Mouse (Mus musculus) limb, embryonic 14.5 days (tissue): Measurements from ENCODE around the gene Rbfox1. TPM values are rescaled to one million over a fixed set of nuclear protein-coding genes. Genes with fewer than 3 reads are reported as not detected.
A peak's percentile ranks its signal among the peaks of the same experiment; 100 is the strongest.

Experiments used
- ATAC-seq: fragments of 200-750 bp; cut with Nextera tagmentation; 2 replicates; pipeline ENCODE4 v1.8.0; 2017; ENCODE audit warnings: low read depth, moderate number of reproducible peaks, moderate TSS enrichment; ENCODE audit not compliant: low FRiP score
- DNase-seq: peaks from one replicate; pipeline ENCODE4 v3.0.0-alpha.2; 2015; ENCODE audit warnings: low spot score
- H3K27ac ChIP-seq: fragments of 300-500 bp; sonication (generic); replicated peaks from 2 replicates; pipeline ENCODE4 v1.5.1; 2014; ENCODE audit warnings: low read depth, mild to moderate bottlenecking, low read length, moderate library complexity, mixed read lengths
- H3K27me3 ChIP-seq: fragments of 300-500 bp; sonication (generic); 2 replicates; pipeline ENCODE4 v1.6.1; 2014; ENCODE audit warnings: low read length, mixed read lengths; ENCODE audit not compliant: control insufficient read depth, insufficient read depth
- H3K36me3 ChIP-seq: fragments of 300-500 bp; sonication (generic); 2 replicates; pipeline ENCODE4 v1.6.1; 2014; ENCODE audit warnings: mild to moderate bottlenecking, low read length, moderate library complexity, mixed read lengths; ENCODE audit not compliant: control insufficient read depth, insufficient read depth
- H3K4me1 ChIP-seq: fragments of 300-500 bp; sonication (generic); 2 replicates; pipeline ENCODE4 v1.6.1; 2014; ENCODE audit warnings: antibody characterized with exemption, low read length, mixed read lengths; ENCODE audit not compliant: control insufficient read depth, insufficient read depth
- H3K4me2 ChIP-seq: fragments of 300-500 bp; sonication (generic); replicated peaks from 2 replicates; pipeline ENCODE4 v1.6.1; 2014; ENCODE audit warnings: low read depth, mild to moderate bottlenecking, low read length, moderate library complexity; ENCODE audit not compliant: severe bottlenecking
- H3K4me3 ChIP-seq: fragments of 300-500 bp; sonication (generic); replicated peaks from 2 replicates; pipeline ENCODE4 v1.5.1; 2014; ENCODE audit warnings: low read length
- H3K9ac ChIP-seq: fragments of 300-500 bp; sonication (generic); 2 replicates; pipeline ENCODE4 v1.6.1; 2014; ENCODE audit warnings: mild to moderate bottlenecking, low read depth, low read length, moderate library complexity; ENCODE audit not compliant: severe bottlenecking
- H3K9me3 ChIP-seq: fragments of 300-500 bp; sonication (generic); 2 replicates; pipeline ENCODE4 v1.6.1; 2016; ENCODE audit warnings: low read length; ENCODE audit not compliant: control insufficient read depth
- POLR2A ChIP-seq: fragments of 200-500 bp; IDR thresholded peaks from 2 replicates; pipeline ENCODE4 v1.8.0; 2012; ENCODE audit warnings: inconsistent platforms, mild to moderate bottlenecking, moderate library complexity, borderline replicate concordance; ENCODE audit not compliant: insufficient read depth, insufficient read length; ENCODE audit errors: extremely low read depth
- WGBS: fragments of 180-500 bp; shearing (Covaris S2); extraction: QIAGEN DNeasy Blood & Tissue Kit; methylation state at CpG from one replicate; pipeline ENCODE4 v1.1.7; 2014; 5-methylcytosine and 5-hydroxymethylcytosine counted together
- polyA plus RNA-seq, 2 experiments: library from polyadenylated mRNA; depleted of rRNA in 1 of 2; stranded (reverse) in 1 of 2; unstranded in 1 of 2; fragments of >200 nt; fragmentation: Nextera tagmentation in 1 of 2; extraction: Ambion mirVana in 1 of 2; gene quantifications; 2 replicates each; pipeline versions ENCODE4 v1.2.1 to v1.2.3; 2012 to 2014

Rbfox1 gene
- polyA plus RNA-seq (2012; rRNA removed): 6.0 and 7.7 TPM in 2 replicates
- 3.8 and 4.1 TPM in 2 replicates for polyA plus RNA-seq (2014; fragmentation: Nextera tagmentation; extraction: Ambion mirVana)

GRCm38 (mm10) chr16:5884746-5885689 is at the start of gene Rbfox1:
Rbfox1 (plus strand) TSS chr16:5885355.
- no peak within 1 kb of the TSS for H3K27ac ChIP-seq
- no peak for TF ChIP-seq POLR2A
- no peak within 1 kb of the TSS for H3K9ac ChIP-seq
- H3K4me3 ChIP-seq: peak within 1 kb of the TSS; percentile 18
- H3K27me3 ChIP-seq: peaks cover 26% of the 10 kb centered on the region
- WGBS: 2% methylated on average over 57 of the region's 69 CpGs
- DNase-seq: no peak
- H3K4me2 ChIP-seq: peak within 1 kb of the TSS; percentile 26
- H3K4me1 ChIP-seq: no peaks in the 10 kb centered on the region
- no peak for ATAC-seq
- no peaks in the 10 kb centered on the region for H3K9me3 ChIP-seq
- H3K36me3 ChIP-seq: no peaks in the 10 kb centered on the region

GRCm38 (mm10) chr16:5836744-5837143 is 48.4 kb upstream of the Rbfox1 start:
- WGBS: 77% methylated on average over 2 of the region's 2 CpGs

GRCm38 (mm10) chr16:5841167-5841566 is 44.0 kb upstream of the Rbfox1 start:
- TF ChIP-seq POLR2A: no peak
- no peak overlapping the region for H3K27ac ChIP-seq
- H3K36me3 ChIP-seq: no peaks in the 10 kb centered on the region
- DNase-seq (no peak), ATAC-seq (no peak)
- no peaks in the 10 kb centered on the region for H3K9me3 ChIP-seq
- no peak overlapping the region for H3K4me2 ChIP-seq
- H3K9ac ChIP-seq: no peak overlapping the region
- H3K27me3 ChIP-seq: no peaks in the 10 kb centered on the region
- 36% methylated on average over 5 of the region's 5 CpGs for WGBS
- no peak overlapping the region for H3K4me3 ChIP-seq
- no peaks in the 10 kb centered on the region for H3K4me1 ChIP-seq

More at GRCm38 (mm10) chr16:5836744-5837143, 48.4 kb upstream of the Rbfox1 start:
- Histone ChIP-seq H3K27ac (no peak overlapping the region), H3K27me3 (no peaks in the 10 kb centered on the region), H3K4me1 (no peaks in the 10 kb centered on the region), H3K4me3 (no peak overlapping the region), H3K9ac (no peak overlapping the region), H3K4me2 (no peak overlapping the region), H3K9me3 (no peaks in the 10 kb centered on the region), H3K36me3 (no peaks in the 10 kb centered on the region)
- ATAC-seq: no peak
- DNase-seq: no peak
- no peak for TF ChIP-seq POLR2A

DNA sequence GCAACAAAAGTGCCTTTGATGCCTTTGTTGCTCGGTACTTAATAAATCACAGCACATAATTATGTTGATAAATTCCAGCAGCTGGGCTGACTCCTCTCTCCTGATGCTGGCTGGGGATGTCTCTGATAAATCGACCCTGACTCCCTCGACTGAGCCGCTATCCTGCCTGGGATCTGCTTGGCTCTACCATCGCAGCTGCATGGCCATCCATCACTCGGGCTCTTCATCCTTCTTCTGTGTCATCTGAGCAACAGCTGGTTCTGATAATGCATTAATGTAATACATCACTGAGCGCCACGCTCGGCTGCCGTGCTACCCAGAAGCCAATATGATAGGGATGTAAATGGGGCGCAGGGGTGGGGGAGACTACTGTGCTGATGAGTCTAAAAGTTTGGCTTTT is 39.5 kb upstream of the Rbfox1 start:
- DNase-seq: peak; percentile 15
- H3K27me3 ChIP-seq: no peaks in the 10 kb centered on the region
- H3K4me3 ChIP-seq: no peak overlapping the region
- no peaks in the 10 kb centered on the region for H3K4me1 ChIP-seq
- TF ChIP-seq POLR2A: no peak
- H3K9ac ChIP-seq: no peak overlapping the region
- no peaks in the 10 kb centered on the region for H3K9me3 ChIP-seq
- no peak overlapping the region for H3K27ac ChIP-seq
- no peak for ATAC-seq
- H3K4me2 ChIP-seq: no peak overlapping the region
- 22% methylated on average over 11 of the region's 11 CpGs for WGBS
- no peaks in the 10 kb centered on the region for H3K36me3 ChIP-seq

- no peaks in the 10 kb centered on the region for H3K36me3 ChIP-seq
- H3K4me1 ChIP-seq: no peaks in the 10 kb centered on the region
- no peak for ATAC-seq
- no peak overlapping the region for H3K27ac ChIP-seq
- no peak overlapping the region for H3K4me3 ChIP-seq
- H3K27me3 ChIP-seq: no peaks in the 10 kb centered on the region
- no peaks in the 10 kb centered on the region; the same call in 1 of the 2 replicates for H3K9me3 ChIP-seq
- DNase-seq: no peak
- no peak overlapping the region for H3K9ac ChIP-seq
- TF ChIP-seq POLR2A: no peak
- no peak overlapping the region for H3K4me2 ChIP-seq
- 81% methylated on average over 2 of the region's 2 CpGs for WGBS
Measured at GRCm38 (mm10) chr16:5853055-5853454, 32.1 kb upstream of the Rbfox1 start.
